Mouse (Mus musculus): ENCODE measurements around the gene Steap4.

DNA sequence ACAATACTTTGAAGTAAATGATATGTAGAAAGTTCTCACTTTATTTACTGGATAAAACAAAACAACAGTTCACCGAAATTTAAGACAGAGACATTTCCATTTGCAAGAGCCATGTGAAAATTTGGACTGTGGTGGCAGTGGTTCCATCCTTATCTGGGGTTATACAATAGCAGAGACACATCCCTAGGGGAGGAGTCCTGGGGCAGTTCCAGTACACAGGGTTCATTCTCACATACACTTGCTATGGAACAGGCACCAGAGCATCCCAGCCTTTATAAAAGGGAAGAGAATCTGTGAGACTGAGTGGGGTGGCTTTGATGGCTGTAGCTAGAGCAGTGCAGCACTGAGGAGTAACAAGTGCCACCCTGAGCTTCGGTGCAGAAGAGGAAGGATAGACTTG is 40.6 kb upstream of the Steap4 start:
- TF ChIP-seq CTCF (IDR thresholded peaks at IDR 0.05; ENCODE audit: low read depth, low read length) = no peak
- TF ChIP-seq POLR2A (IDR thresholded peaks at IDR 0.05; ENCODE audit: borderline replicate concordance, low read depth, low read length) = no peak

Measured in bone marrow macrophage, adult 2 months (primary cell).